Mouse (Mus musculus): ENCODE results near the gene Tmem144.

Tmem144 gene

GRCm38 (mm10) chr3:79858221-79858620 lies 5.6 kb upstream of the Tmem144 start:
- DNase-seq: no peak

- no peak for DNase-seq
Measured at GRCm38 (mm10) chr3:79857780-79858179, 5.2 kb upstream of the Tmem144 start.

GRCm38 (mm10) chr3:79852108-79852507 lies 465 bp downstream of the Tmem144 start:
- no peak for DNase-seq

GRCm38 (mm10) chr3:79850656-79851055 lies 1.9 kb downstream of the Tmem144 start:
- DNase-seq: no peak

GRCm38 (mm10) chr3:79849621-79850020 lies 3.0 kb downstream of the Tmem144 start:
- DNase-seq: no peak

- no peak for DNase-seq
Measured at GRCm38 (mm10) chr3:79848841-79849240, 3.7 kb downstream of the Tmem144 start.

GRCm38 (mm10) chr3:79846633-79847032 lies 5.9 kb downstream of the Tmem144 start:
- no peak for DNase-seq

- DNase-seq: no peak
Measured at GRCm38 (mm10) chr3:79843999-79844398, 8.6 kb downstream of the Tmem144 start.

GRCm38 (mm10) chr3:79842616-79843016 lies 10.0 kb downstream of the Tmem144 start:
- DNase-seq: peak; percentile 74

- peak; percentile 46 for DNase-seq
Measured at GRCm38 (mm10) chr3:79842165-79842564, 10.4 kb downstream of the Tmem144 start.

GRCm38 (mm10) chr3:79841475-79841874 lies 11.1 kb downstream of the Tmem144 start:
- DNase-seq: no peak

- no peak for DNase-seq
Measured at GRCm38 (mm10) chr3:79838751-79839150, 13.8 kb downstream of the Tmem144 start.

GRCm38 (mm10) chr3:79829289-79829688 lies 23.3 kb downstream of the Tmem144 start:
- DNase-seq: no peak

GRCm38 (mm10) chr3:79825067-79825780 lies 27.3 kb downstream of the Tmem144 start:
- DNase-seq: no peak

GRCm38 (mm10) chr3:79823176-79823575 lies 29.4 kb downstream of the Tmem144 start:
- no peak for DNase-seq

- no peak for DNase-seq
Measured at GRCm38 (mm10) chr3:79821131-79821530, 31.4 kb downstream of the Tmem144 start.

- no peak for DNase-seq
Measured at GRCm38 (mm10) chr3:79818202-79818995, 34.2 kb downstream of the Tmem144 start.

GRCm38 (mm10) chr3:79816229-79816628 lies 36.3 kb downstream of the Tmem144 start:
- DNase-seq: no peak

- peak; percentile 79 for DNase-seq
Measured at GRCm38 (mm10) chr3:79813814-79814490, 38.6 kb downstream of the Tmem144 start.

GRCm38 (mm10) chr3:79812042-79812441 lies 40.5 kb downstream of the Tmem144 start:
- DNase-seq: no peak

GRCm38 (mm10) chr3:79811632-79812031 lies 40.9 kb downstream of the Tmem144 start:
- DNase-seq: peak; percentile 38

- no peak for DNase-seq
Measured at GRCm38 (mm10) chr3:79810563-79810962, 42.0 kb downstream of the Tmem144 start.

- DNase-seq: peak; percentile 66
Measured at GRCm38 (mm10) chr3:79809180-79809567, 43.4 kb downstream of the Tmem144 start.

Data from lung, postnatal 14 days (tissue).